Mouse (Mus musculus) heart, embryonic 16.5 days (tissue): ENCODE data around the gene Atp6v1e2. TPM values are rescaled to one million over a fixed set of nuclear protein-coding genes. Genes with fewer than 3 reads are reported as not detected.
A peak's percentile ranks its signal among the peaks of the same experiment; 100 is the strongest.

Experiments
- ATAC-seq: fragments of 200-750 bp; cut with Nextera tagmentation; replicated peaks from 2 replicates; pipeline ENCODE4 v1.8.0; 2017; ENCODE audit warnings: moderate number of reproducible peaks; ENCODE audit not compliant: insufficient read depth, low FRiP score; ENCODE audit errors: extremely low read depth
- H3K27ac ChIP-seq: fragments of 300-500 bp; sonication (generic); 2 replicates; pipeline ENCODE4 v1.5.1; 2014; ENCODE audit warnings: mild to moderate bottlenecking, low read length, control low read depth, moderate library complexity
- H3K27me3 ChIP-seq: fragments of 300-500 bp; sonication (generic); 2 replicates; pipeline ENCODE4 v1.6.1; 2014; ENCODE audit warnings: low read length, mixed read lengths; ENCODE audit not compliant: control insufficient read depth, insufficient read depth
- H3K36me3 ChIP-seq: fragments of 300-500 bp; sonication (generic); 2 replicates; pipeline ENCODE4 v1.6.1; 2014; ENCODE audit not compliant: control insufficient read depth, insufficient read depth
- H3K4me1 ChIP-seq: fragments of 300-500 bp; sonication (generic); 2 replicates; pipeline ENCODE4 v1.6.1; 2014; ENCODE audit warnings: low read length, mixed read lengths; ENCODE audit not compliant: control insufficient read depth, insufficient read depth
- H3K4me2 ChIP-seq: fragments of 300-500 bp; sonication (generic); 2 replicates; pipeline ENCODE4 v1.6.1; 2014; ENCODE audit warnings: low read depth, mild to moderate bottlenecking, control low read depth, low read length
- H3K4me3 ChIP-seq: fragments of 300-500 bp; sonication (generic); 2 replicates; pipeline ENCODE4 v1.5.1; 2014; ENCODE audit warnings: mild to moderate bottlenecking, control low read depth, low read length
- H3K9ac ChIP-seq: fragments of 300-500 bp; sonication (generic); 2 replicates; pipeline ENCODE4 v1.6.1; 2014; ENCODE audit warnings: low read length, control low read depth
- H3K9me3 ChIP-seq: fragments of 300-500 bp; sonication (generic); replicated peaks from 2 replicates; pipeline ENCODE4 v1.6.1; 2016; ENCODE audit warnings: low read length; ENCODE audit not compliant: control insufficient read depth
- WGBS: fragments of 180-500 bp; shearing (Covaris S2); extraction: QIAGEN DNeasy Blood & Tissue Kit; methylation state at CpG from one replicate; pipeline ENCODE4 v1.1.7; 2014; 5-methylcytosine and 5-hydroxymethylcytosine counted together
- polyA plus RNA-seq: library from polyadenylated mRNA; unstranded; fragments of >200 nt; fragmentation: Nextera tagmentation; extraction: Ambion mirVana; gene quantifications from 2 replicates; pipeline ENCODE4 v1.2.1, GENCODE M21; 2015

Gene Atp6v1e2
- polyA plus RNA-seq, 1 experiment from 2014 or later, result not detected

- H3K27me3 ChIP-seq, result peaks cover 2% of the 10 kb centered on the region; the same call in 1 of the 2 replicates
- peak overlapping the region; percentile 70 for H3K27ac ChIP-seq
- peak; percentile 92 for ATAC-seq
Observed at GRCm38 (mm10) chr17:86937497-86938155, 10.1 kb downstream of the Atp6v1e2 start.

GRCm38 (mm10) chr17:86937064-86937463 is 10.6 kb downstream of the Atp6v1e2 start:
- Histone ChIP-seq H3K9ac (no peak overlapping the region; the same call in 1 of the 2 replicates), H3K4me2 (peak overlapping the region; percentile 77), H3K4me1 (peaks cover 12% of the 10 kb centered on the region), H3K4me3 (no peak overlapping the region), H3K27me3 (peaks cover 2% of the 10 kb centered on the region; the same call in 1 of the 2 replicates), H3K27ac (peak overlapping the region; percentile 70), H3K36me3 (no peaks in the 10 kb centered on the region), H3K9me3 (no peaks in the 10 kb centered on the region)
- no peak for ATAC-seq
- WGBS, result 40% methylated on average over 2 of the region's 2 CpGs

More at GRCm38 (mm10) chr17:86937497-86938155, 10.1 kb downstream of the Atp6v1e2 start:
- Histone ChIP-seq H3K9ac (peak overlapping the region; percentile 64), H3K4me3 (peak overlapping the region; percentile 53), H3K9me3 (no peaks in the 10 kb centered on the region), H3K36me3 (no peaks in the 10 kb centered on the region), H3K4me1 (peaks cover 12% of the 10 kb centered on the region), H3K4me2 (peak overlapping the region; percentile 77)
- 4% methylated on average over 20 of the region's 20 CpGs for WGBS

GRCm38 (mm10) chr17:86932896-86933295 is 14.8 kb downstream of the Atp6v1e2 start:
- Histone ChIP-seq H3K9ac (no peak overlapping the region), H3K9me3 (no peaks in the 10 kb centered on the region), H3K36me3 (no peaks in the 10 kb centered on the region), H3K4me1 (peaks cover 8% of the 10 kb centered on the region), H3K27me3 (peaks cover 2% of the 10 kb centered on the region; the same call in 1 of the 2 replicates), H3K4me2 (no peak overlapping the region), H3K4me3 (no peak overlapping the region), H3K27ac (no peak overlapping the region)
- WGBS, result 40% methylated on average over 5 of the region's 5 CpGs
- no peak for ATAC-seq

- H3K36me3 ChIP-seq, result no peaks in the 10 kb centered on the region
- no peak for ATAC-seq
- H3K9ac ChIP-seq, result no peak overlapping the region
- no peaks in the 10 kb centered on the region; the same call in 1 of the 2 replicates for H3K4me1 ChIP-seq
- H3K27me3 ChIP-seq, result peaks cover 2% of the 10 kb centered on the region; the same call in 1 of the 2 replicates
- no peak overlapping the region for H3K27ac ChIP-seq
- peaks cover 12% of the 10 kb centered on the region for H3K9me3 ChIP-seq
- no peak overlapping the region for H3K4me3 ChIP-seq
- no peak overlapping the region for H3K4me2 ChIP-seq
Observed at GRCm38 (mm10) chr17:86929981-86930380, 17.7 kb downstream of the Atp6v1e2 start.

- H3K27me3 ChIP-seq, result peaks cover 2% of the 10 kb centered on the region; the same call in 1 of the 2 replicates
- H3K36me3 ChIP-seq, result no peaks in the 10 kb centered on the region
- no peak overlapping the region for H3K27ac ChIP-seq
- no peak for ATAC-seq
- H3K4me2 ChIP-seq, result no peak overlapping the region
- H3K9ac ChIP-seq, result no peak overlapping the region
- peaks cover 12% of the 10 kb centered on the region for H3K9me3 ChIP-seq
- no peak overlapping the region for H3K4me3 ChIP-seq
- 77% methylated on average over 6 of the region's 6 CpGs for WGBS
- no peaks in the 10 kb centered on the region; the same call in 1 of the 2 replicates for H3K4me1 ChIP-seq
Observed at GRCm38 (mm10) chr17:86929355-86929754, 18.3 kb downstream of the Atp6v1e2 start.

GRCm38 (mm10) chr17:86926836-86927235 is 20.9 kb downstream of the Atp6v1e2 start:
- 79% methylated on average over 3 of the region's 3 CpGs for WGBS
- H3K9ac ChIP-seq, result no peak overlapping the region
- H3K4me3 ChIP-seq, result no peak overlapping the region
- H3K4me2 ChIP-seq, result no peak overlapping the region
- peaks cover 12% of the 10 kb centered on the region for H3K9me3 ChIP-seq
- H3K27me3 ChIP-seq, result no peaks in the 10 kb centered on the region
- H3K27ac ChIP-seq, result no peak overlapping the region
- H3K4me1 ChIP-seq, result no peaks in the 10 kb centered on the region; the same call in 1 of the 2 replicates
- no peaks in the 10 kb centered on the region for H3K36me3 ChIP-seq
- no peak for ATAC-seq

GRCm38 (mm10) chr17:86924679-86925078 is 23.0 kb downstream of the Atp6v1e2 start:
- peaks cover 12% of the 10 kb centered on the region for H3K9me3 ChIP-seq
- no peak overlapping the region for H3K9ac ChIP-seq
- 51% methylated on average over 3 of the region's 3 CpGs for WGBS
- no peak overlapping the region for H3K4me2 ChIP-seq
- ATAC-seq, result no peak
- H3K4me3 ChIP-seq, result no peak overlapping the region
- no peaks in the 10 kb centered on the region for H3K36me3 ChIP-seq
- no peaks in the 10 kb centered on the region for H3K27me3 ChIP-seq
- no peaks in the 10 kb centered on the region for H3K4me1 ChIP-seq
- H3K27ac ChIP-seq, result no peak overlapping the region

GRCm38 (mm10) chr17:86919729-86920128 is 28.0 kb downstream of the Atp6v1e2 start:
- no peak overlapping the region for H3K27ac ChIP-seq
- H3K4me2 ChIP-seq, result no peak overlapping the region

GRCm38 (mm10) chr17:86918786-86919185 is 28.9 kb downstream of the Atp6v1e2 start:
- Histone ChIP-seq H3K9me3 (peaks cover 2% of the 10 kb centered on the region; the same call in 1 of the 2 replicates), H3K4me2 (no peak overlapping the region), H3K4me3 (no peak overlapping the region), H3K4me1 (no peaks in the 10 kb centered on the region), H3K36me3 (no peaks in the 10 kb centered on the region), H3K9ac (no peak overlapping the region), H3K27ac (no peak overlapping the region), H3K27me3 (no peaks in the 10 kb centered on the region)
- WGBS, result 64% methylated on average over 6 of the region's 6 CpGs
- ATAC-seq, result no peak

More at GRCm38 (mm10) chr17:86919729-86920128, 28.0 kb downstream of the Atp6v1e2 start:
- WGBS, result 63% methylated on average over 11 of the region's 11 CpGs
- Histone ChIP-seq H3K9me3 (peaks cover 2% of the 10 kb centered on the region; the same call in 1 of the 2 replicates), H3K9ac (no peak overlapping the region), H3K36me3 (no peaks in the 10 kb centered on the region), H3K27me3 (no peaks in the 10 kb centered on the region), H3K4me3 (no peak overlapping the region), H3K4me1 (no peaks in the 10 kb centered on the region)
- no peak for ATAC-seq
